Comparison of ENCODE assay signal across 7 mouse cellular contexts in genomic region chr3:119949041-119949470, GRCm38 (mm10).
DNase-seq lines count a peak whose midpoint lies in the region; ATAC-seq and TF ChIP-seq lines count a peak whose summit lies in the region.

No protein-coding gene starts in this region.

- peaks cover 3% of the 10 kb centered on the region; the same call in 1 of the 2 replicates for H3K4me1 ChIP-seq in embryonic facial prominence, embryonic 12.5 days

- H3K36me3 ChIP-seq in embryonic facial prominence, embryonic 12.5 days, result no peaks in the 10 kb centered on the region

- no peak for ATAC-seq in embryonic facial prominence, embryonic 12.5 days (ENCODE audit: insufficient number of reproducible peaks, insufficient read depth, low FRiP score, low TSS enrichment)
- no peak for ATAC-seq in cerebellum, adult (ENCODE audit: insufficient number of reproducible peaks, low FRiP score, low TSS enrichment)

- no peaks in the 10 kb centered on the region for H3K27me3 ChIP-seq in embryonic facial prominence, embryonic 12.5 days

- WGBS in embryonic facial prominence, embryonic 12.5 days, result 33% methylated on average over 17 of the region's 17 CpGs

- H3K9me3 ChIP-seq in embryonic facial prominence, embryonic 12.5 days, result no peaks in the 10 kb centered on the region

- TF ChIP-seq POLR2A in brain, embryonic 14.5 days (IDR thresholded peaks at IDR 0.05; ENCODE audit: borderline replicate concordance, extremely low read depth, insufficient read depth, insufficient read length, poor library complexity, severe bottlenecking), result no peak

- no peak overlapping the region for H3K9ac ChIP-seq in embryonic facial prominence, embryonic 12.5 days

- no peak overlapping the region; the same call in 1 of the 2 replicates for H3K4me3 ChIP-seq in embryonic facial prominence, embryonic 12.5 days

- no peak overlapping the region for H3K27ac ChIP-seq in embryonic facial prominence, embryonic 12.5 days

- peak overlapping the region; percentile 45 for H3K4me2 ChIP-seq in embryonic facial prominence, embryonic 12.5 days (replicated peaks)

- no peak for TF ChIP-seq CTCF in brain, embryonic 14.5 days (IDR thresholded peaks at IDR 0.05; ENCODE audit: borderline replicate concordance, extremely low read depth, insufficient read depth, insufficient read length)

- DNase-seq in brain, embryonic 14.5 days (ENCODE audit: low read depth), result peak; percentile 91
- peak; percentile 16 for DNase-seq in heart, postnatal 4 days
- peak; percentile 48 for DNase-seq in layer of hippocampus, adult 9-11 months
- peak; percentile 53 for DNase-seq in lung, postnatal 14 days
- DNase-seq in skeletal muscle tissue, adult 2 months (ENCODE audit: low read depth, low spot score), result peak; percentile 3

Comparison
In these comparisons a context has a peak if more than half of its experiments do, and no peak if none do; other contexts are left out.
1. DNase-seq: peak in every context shown above with its lines; median percentile 91 in brain, embryonic 14.5 days; 53 in lung, postnatal 14 days; 48 in layer of hippocampus, adult 9-11 months; 16 in heart, postnatal 4 days; 3 in skeletal muscle tissue, adult 2 months.